Mouse (Mus musculus): ENCODE measurements around the gene Prickle3. TPM values are rescaled to one million over a fixed set of nuclear protein-coding genes. Genes with fewer than 3 reads are reported as not detected.

The Prickle3 gene
- polyA plus RNA-seq (2015; fragmentation: Nextera tagmentation; extraction: Ambion mirVana), result 1.1 and 1.5 TPM in 2 replicates

- Histone ChIP-seq H3K27ac (replicated peaks) (peak within 1 kb of the TSS; percentile 64; the same call in 1 of the 2 replicates), H3K36me3 (replicated peaks) (no peaks in the 10 kb centered on the region), H3K9ac (peak within 1 kb of the TSS; percentile 35; the same call in 1 of the 2 replicates), H3K9me3 (replicated peaks) (no peaks in the 10 kb centered on the region), H3K4me3 (replicated peaks) (peak within 1 kb of the TSS; percentile 55), H3K27me3 (no peaks in the 10 kb centered on the region), H3K4me2 (peak within 1 kb of the TSS; percentile 61), H3K4me1 (replicated peaks) (no peaks in the 10 kb centered on the region; the same call in 1 of the 2 replicates)
- ATAC-seq (ENCODE audit: insufficient read depth), result peak; percentile 67
- 17% methylated on average over 26 of the region's 26 CpGs for WGBS (ENCODE audit: insufficient replicate concordance)
Observed at GRCm38 (mm10) chrX:7657221-7657639, at the start of gene Prickle3. Gene Prickle3 (plus strand): TSS chrX:7657260.

GRCm38 (mm10) chrX:7610035-7610434, 47.0 kb upstream of the Prickle3 start:
- peak overlapping the region; percentile 38; the same call in 1 of the 2 replicates for H3K4me2 ChIP-seq
- peaks cover 5% of the 10 kb centered on the region; the same call in 1 of the 2 replicates for H3K4me1 ChIP-seq (replicated peaks)
- no peaks in the 10 kb centered on the region for H3K9me3 ChIP-seq (replicated peaks)
- peaks cover 36% of the 10 kb centered on the region for H3K27me3 ChIP-seq
- H3K9ac ChIP-seq, result no peak overlapping the region
- WGBS (ENCODE audit: insufficient replicate concordance), result 18% methylated on average over 21 of the region's 21 CpGs
- no peak overlapping the region for H3K4me3 ChIP-seq (replicated peaks)
- ATAC-seq (ENCODE audit: insufficient read depth), result no peak
- no peak overlapping the region for H3K27ac ChIP-seq (replicated peaks)
- H3K36me3 ChIP-seq (replicated peaks), result no peaks in the 10 kb centered on the region

GRCm38 (mm10) chrX:7610536-7611258, 46.4 kb upstream of the Prickle3 start:
- H3K27me3 ChIP-seq, result peaks cover 36% of the 10 kb centered on the region

GRCm38 (mm10) chrX:7617889-7618551, 39.0 kb upstream of the Prickle3 start:
- Histone ChIP-seq H3K4me2 (no peak overlapping the region), H3K4me3 (replicated peaks) (no peak overlapping the region), H3K36me3 (replicated peaks) (no peaks in the 10 kb centered on the region), H3K27me3 (no peaks in the 10 kb centered on the region), H3K4me1 (replicated peaks) (no peaks in the 10 kb centered on the region), H3K9ac (no peak overlapping the region), H3K27ac (replicated peaks) (no peak overlapping the region), H3K9me3 (replicated peaks) (no peaks in the 10 kb centered on the region)
- ATAC-seq (ENCODE audit: insufficient read depth), result no peak
- WGBS (ENCODE audit: insufficient replicate concordance), result 56% methylated on average over 12 of the region's 12 CpGs

More at GRCm38 (mm10) chrX:7610536-7611258, 46.4 kb upstream of the Prickle3 start:
- Histone ChIP-seq H3K27ac (replicated peaks) (no peak overlapping the region), H3K4me3 (replicated peaks) (no peak overlapping the region), H3K4me2 (peak overlapping the region; percentile 38), H3K9ac (no peak overlapping the region), H3K9me3 (replicated peaks) (no peaks in the 10 kb centered on the region), H3K36me3 (replicated peaks) (no peaks in the 10 kb centered on the region), H3K4me1 (replicated peaks) (peaks cover 2% of the 10 kb centered on the region; the same call in 1 of the 2 replicates)
- WGBS (ENCODE audit: insufficient replicate concordance), result 13% methylated on average over 26 of the region's 26 CpGs
- no peak for ATAC-seq (ENCODE audit: insufficient read depth)

- Histone ChIP-seq H3K9ac (no peak overlapping the region), H3K4me3 (replicated peaks) (no peak overlapping the region), H3K4me2 (no peak overlapping the region), H3K36me3 (replicated peaks) (no peaks in the 10 kb centered on the region), H3K4me1 (replicated peaks) (no peaks in the 10 kb centered on the region), H3K27ac (replicated peaks) (no peak overlapping the region), H3K27me3 (no peaks in the 10 kb centered on the region), H3K9me3 (replicated peaks) (no peaks in the 10 kb centered on the region)
- 54% methylated on average over 6 of the region's 6 CpGs for WGBS (ENCODE audit: insufficient replicate concordance)
- no peak for ATAC-seq (ENCODE audit: insufficient read depth)
Observed at GRCm38 (mm10) chrX:7632560-7632959, 24.5 kb upstream of the Prickle3 start.

- Histone ChIP-seq H3K9ac (no peak overlapping the region), H3K36me3 (replicated peaks) (no peaks in the 10 kb centered on the region), H3K4me1 (replicated peaks) (peaks cover 8% of the 10 kb centered on the region; the same call in 1 of the 2 replicates), H3K4me2 (no peak overlapping the region), H3K9me3 (replicated peaks) (no peaks in the 10 kb centered on the region), H3K27ac (replicated peaks) (no peak overlapping the region), H3K27me3 (peaks cover 15% of the 10 kb centered on the region), H3K4me3 (replicated peaks) (no peak overlapping the region)
- 18% methylated on average over 3 of the region's 3 CpGs for WGBS (ENCODE audit: insufficient replicate concordance)
- no peak for ATAC-seq (ENCODE audit: insufficient read depth)
Observed at GRCm38 (mm10) chrX:7635101-7635500, 22.0 kb upstream of the Prickle3 start.

GRCm38 (mm10) chrX:7638401-7639091, 18.5 kb upstream of the Prickle3 start, which contains the start of gene Syp:
Gene Syp (plus strand): TSS chrX:7638471.
- WGBS (ENCODE audit: insufficient replicate concordance), result 16% methylated on average over 38 of the region's 42 CpGs
- H3K27me3 ChIP-seq, result peaks cover 37% of the 10 kb centered on the region
- no peak within 1 kb of the TSS for H3K27ac ChIP-seq (replicated peaks)
- peak; percentile 79 for ATAC-seq (ENCODE audit: insufficient read depth)
- no peak within 1 kb of the TSS for H3K9ac ChIP-seq
- peaks cover 8% of the 10 kb centered on the region; the same call in 1 of the 2 replicates for H3K4me1 ChIP-seq (replicated peaks)
- peak within 1 kb of the TSS; percentile 67 for H3K4me2 ChIP-seq
- H3K4me3 ChIP-seq (replicated peaks), result peak within 1 kb of the TSS; percentile 32
- H3K9me3 ChIP-seq (replicated peaks), result no peaks in the 10 kb centered on the region
- H3K36me3 ChIP-seq (replicated peaks), result no peaks in the 10 kb centered on the region

GRCm38 (mm10) chrX:7639536-7640325, 17.3 kb upstream of the Prickle3 start:
- peaks cover 8% of the 10 kb centered on the region; the same call in 1 of the 2 replicates for H3K4me1 ChIP-seq (replicated peaks)
- WGBS (ENCODE audit: insufficient replicate concordance), result 25% methylated on average over 13 of the region's 13 CpGs

GRCm38 (mm10) chrX:7640785-7641184, 16.3 kb upstream of the Prickle3 start:
- Histone ChIP-seq H3K36me3 (replicated peaks) (no peaks in the 10 kb centered on the region), H3K4me2 (no peak overlapping the region; the same call in 1 of the 2 replicates), H3K9me3 (replicated peaks) (no peaks in the 10 kb centered on the region), H3K4me1 (replicated peaks) (peaks cover 8% of the 10 kb centered on the region; the same call in 1 of the 2 replicates), H3K27ac (replicated peaks) (no peak overlapping the region), H3K4me3 (replicated peaks) (no peak overlapping the region), H3K27me3 (peaks cover 46% of the 10 kb centered on the region), H3K9ac (no peak overlapping the region)
- 38% methylated on average over 12 of the region's 12 CpGs for WGBS (ENCODE audit: insufficient replicate concordance)
- no peak for ATAC-seq (ENCODE audit: insufficient read depth)

More at GRCm38 (mm10) chrX:7639536-7640325, 17.3 kb upstream of the Prickle3 start:
- no peak overlapping the region for H3K4me3 ChIP-seq (replicated peaks)
- peaks cover 46% of the 10 kb centered on the region for H3K27me3 ChIP-seq
- ATAC-seq (ENCODE audit: insufficient read depth), result no peak
- H3K4me2 ChIP-seq, result no peak overlapping the region
- no peaks in the 10 kb centered on the region for H3K9me3 ChIP-seq (replicated peaks)
- no peak overlapping the region for H3K27ac ChIP-seq (replicated peaks)
- no peaks in the 10 kb centered on the region for H3K36me3 ChIP-seq (replicated peaks)
- no peak overlapping the region for H3K9ac ChIP-seq

GRCm38 (mm10) chrX:7645349-7645748, 11.7 kb upstream of the Prickle3 start:
- H3K9ac ChIP-seq, result no peak overlapping the region
- no peak for ATAC-seq (ENCODE audit: insufficient read depth)
- H3K9me3 ChIP-seq (replicated peaks), result no peaks in the 10 kb centered on the region
- H3K36me3 ChIP-seq (replicated peaks), result no peaks in the 10 kb centered on the region
- 8% methylated on average over 5 of the region's 5 CpGs for WGBS (ENCODE audit: insufficient replicate concordance)
- no peak overlapping the region for H3K27ac ChIP-seq (replicated peaks)
- H3K4me3 ChIP-seq (replicated peaks), result no peak overlapping the region
- peaks cover 30% of the 10 kb centered on the region for H3K27me3 ChIP-seq
- no peak overlapping the region for H3K4me2 ChIP-seq
- peaks cover 15% of the 10 kb centered on the region for H3K4me1 ChIP-seq (replicated peaks)

Measured in liver, embryonic 15.5 days (tissue).